Mouse (Mus musculus): ENCODE results near the gene Ebf3.
A peak's percentile ranks its signal among the peaks of the same experiment; 100 is the strongest.

DNA sequence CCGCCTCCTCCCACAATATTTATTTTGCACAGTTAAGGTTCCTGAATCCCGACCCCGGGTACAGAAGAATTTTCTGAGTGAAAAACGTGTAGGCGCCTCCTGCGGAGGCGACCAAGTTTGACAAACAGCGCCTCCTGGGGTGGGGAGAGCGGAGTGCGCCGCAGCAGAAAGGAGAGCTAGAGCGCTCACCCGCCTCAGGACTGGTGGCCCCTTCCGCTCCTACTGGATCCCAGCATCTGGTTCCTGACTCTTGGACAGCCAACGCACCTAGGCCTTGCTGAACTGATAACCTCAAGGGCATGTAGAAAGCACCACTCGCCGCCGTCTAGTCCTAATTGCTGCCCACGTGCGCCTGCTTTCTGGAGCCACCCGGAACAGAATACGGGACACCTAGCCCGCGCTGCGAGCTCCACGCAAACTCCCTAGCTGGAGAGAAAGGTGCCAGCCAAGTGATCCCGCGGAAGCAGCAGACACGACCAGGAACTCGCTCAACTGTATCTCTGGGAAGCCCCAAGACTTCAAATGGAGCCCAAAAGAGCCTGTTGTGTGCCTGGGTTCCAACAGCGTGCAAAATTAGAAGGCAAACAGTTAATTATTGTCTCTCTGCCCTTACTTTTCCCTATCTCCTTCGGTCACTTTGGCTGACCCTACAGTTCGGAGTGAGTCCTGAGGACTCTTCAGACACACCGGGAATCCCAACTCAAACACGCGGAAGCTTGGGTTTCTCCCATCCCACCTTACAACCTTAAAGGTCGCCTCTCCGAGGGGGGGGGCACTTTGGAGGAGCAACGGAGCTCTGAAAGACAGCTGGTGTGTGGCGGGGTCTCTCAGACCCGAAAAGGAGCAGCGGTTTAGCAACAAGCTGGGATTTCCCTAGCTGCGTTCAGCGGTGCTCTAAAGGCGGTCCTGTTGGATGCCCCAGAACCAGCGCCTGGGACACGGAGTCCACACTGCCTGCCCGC is 5.0 kb upstream of the Ebf3 start:
- TF ChIP-seq CTCF (conservative IDR thresholded peaks at IDR 0.05; ENCODE audit: insufficient read depth, insufficient read length, low read depth, low read length) = peak; percentile 43
- TF ChIP-seq POLR2A (IDR thresholded peaks at IDR 0.05; ENCODE audit: low read depth, low read length) = no peak
